Mouse (Mus musculus): ENCODE data around the gene Eif1ad. TPM values are rescaled to one million over a fixed set of nuclear protein-coding genes. Genes with fewer than 3 reads are reported as not detected.

Eif1ad gene
- total and polyA plus RNA-seq, 2 experiments from 2014 or later = 21.2 to 49.2 TPM

GRCm38 (mm10) chr19:5362186-5362585 lies 4.4 kb upstream of the Eif1ad start:
- 88% methylated on average over 2 of the region's 2 CpGs for WGBS
- no peaks in the 10 kb centered on the region for H3K27me3 ChIP-seq (ENCODE audit: insufficient read depth, low read length)
- ATAC-seq (no peak), DNase-seq (ENCODE audit: low spot score) (no peak)
- H3K4me1 ChIP-seq (ENCODE audit: insufficient read depth, low read length) = peaks cover 6% of the 10 kb centered on the region; the same call in 1 of the 2 replicates
- no peak overlapping the region for H3K4me2 ChIP-seq (ENCODE audit: low read depth, low read length)
- peaks cover 17% of the 10 kb centered on the region for H3K36me3 ChIP-seq (ENCODE audit: insufficient read depth, low read length)
- no peak for TF ChIP-seq CTCF (IDR thresholded peaks at IDR 0.05; ENCODE audit: low read depth)
- H3K27ac ChIP-seq = no peak overlapping the region
- H3K9me3 ChIP-seq (ENCODE audit: low read length) = no peaks in the 10 kb centered on the region
- no peak overlapping the region for H3K9ac ChIP-seq (replicated peaks; ENCODE audit: low read length)
- H3K4me3 ChIP-seq (ENCODE audit: low read length) = no peak overlapping the region

DNA sequence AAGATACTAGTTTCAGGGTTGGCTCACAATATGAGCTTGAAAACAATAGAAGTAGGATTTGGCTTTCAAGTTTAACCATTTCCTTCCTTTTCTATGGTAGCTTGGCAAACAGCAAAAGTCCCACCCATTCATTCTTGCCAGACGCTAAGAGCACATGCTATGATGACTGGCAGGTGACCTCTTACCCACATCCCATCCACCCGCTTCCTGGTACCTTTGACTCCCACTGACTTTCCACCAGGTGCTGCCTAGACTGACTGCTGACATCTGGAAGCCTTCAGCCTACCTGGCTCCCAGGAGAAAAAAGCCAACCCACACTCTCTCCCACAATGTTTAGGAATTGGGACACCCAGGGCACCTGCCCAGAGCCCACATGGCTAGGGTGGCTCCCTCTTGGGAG lies 2.4 kb upstream of the Eif1ad start:
- TF ChIP-seq CTCF (IDR thresholded peaks at IDR 0.05; ENCODE audit: low read depth) = no peak
- H3K4me2 ChIP-seq (ENCODE audit: low read depth, low read length) = no peak overlapping the region
- H3K27me3 ChIP-seq (ENCODE audit: insufficient read depth, low read length) = no peaks in the 10 kb centered on the region
- H3K27ac ChIP-seq = no peak overlapping the region
- peaks cover 14% of the 10 kb centered on the region; the same call in 1 of the 2 replicates for H3K4me1 ChIP-seq (ENCODE audit: insufficient read depth, low read length)
- no peaks in the 10 kb centered on the region for H3K9me3 ChIP-seq (ENCODE audit: low read length)
- no peak overlapping the region for H3K4me3 ChIP-seq (ENCODE audit: low read length)
- WGBS = 91% methylated on average over 2 of the region's 2 CpGs
- no peak for DNase-seq (ENCODE audit: low spot score)
- H3K9ac ChIP-seq (replicated peaks; ENCODE audit: low read length) = no peak overlapping the region
- peaks cover 23% of the 10 kb centered on the region for H3K36me3 ChIP-seq (ENCODE audit: insufficient read depth, low read length)
- ATAC-seq = no peak

GRCm38 (mm10) chr19:5365751-5366150 lies 790 bp upstream of the Eif1ad start:
- DNase-seq (ENCODE audit: low spot score) = no peak
- Histone ChIP-seq H3K27me3 (ENCODE audit: insufficient read depth, low read length) (no peaks in the 10 kb centered on the region), H3K9me3 (ENCODE audit: low read length) (no peaks in the 10 kb centered on the region), H3K4me2 (ENCODE audit: low read depth, low read length) (peak overlapping the region; percentile 95), H3K4me3 (ENCODE audit: low read length) (peak overlapping the region; percentile 94), H3K27ac (peak overlapping the region; percentile 92), H3K36me3 (ENCODE audit: insufficient read depth, low read length) (peaks cover 40% of the 10 kb centered on the region), H3K9ac (replicated peaks; ENCODE audit: low read length) (peak overlapping the region; percentile 75), H3K4me1 (ENCODE audit: insufficient read depth, low read length) (peaks cover 14% of the 10 kb centered on the region; the same call in 1 of the 2 replicates)
- no peak; the same call in 1 of the 2 replicates for ATAC-seq
- TF ChIP-seq CTCF (IDR thresholded peaks at IDR 0.05; ENCODE audit: low read depth) = no peak
- WGBS = 16% methylated on average over 11 of the region's 11 CpGs

- peak; percentile 9; the same call in 1 of the 2 replicates for ATAC-seq
Observed at GRCm38 (mm10) chr19:5367053-5367359, 465 bp downstream of the Eif1ad start, which contains the start of gene Banf1. TSS of gene Banf1 (minus strand) at chr19:5367168.

DNA sequence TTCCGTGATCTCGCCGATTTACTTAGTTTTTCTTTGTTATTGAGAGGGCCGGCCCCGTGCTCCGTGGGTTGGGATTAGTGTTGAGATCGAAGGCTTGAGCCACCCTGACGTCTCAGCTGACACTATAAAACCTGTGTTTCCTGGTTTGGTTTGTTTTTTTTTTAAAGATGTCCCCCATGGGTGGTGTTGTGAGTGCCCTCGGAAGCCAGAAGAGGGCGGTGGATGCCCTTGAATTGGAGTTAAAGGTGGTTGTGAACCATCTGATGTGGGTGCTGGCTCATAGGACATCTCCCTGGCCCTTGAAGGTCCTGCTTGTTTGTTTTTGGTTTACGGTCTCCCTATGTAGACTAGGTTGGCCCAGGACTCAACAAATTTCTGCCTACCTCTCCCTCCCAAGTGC lies 914 bp downstream of the Eif1ad start:
- 12% methylated on average over 11 of the region's 11 CpGs for WGBS
- H3K4me1 ChIP-seq (ENCODE audit: insufficient read depth, low read length) = peaks cover 14% of the 10 kb centered on the region; the same call in 1 of the 2 replicates
- H3K9me3 ChIP-seq (ENCODE audit: low read length) = no peaks in the 10 kb centered on the region
- peak overlapping the region; percentile 94 for H3K4me3 ChIP-seq (ENCODE audit: low read length)
- peak; percentile 39 for TF ChIP-seq CTCF (IDR thresholded peaks at IDR 0.05; ENCODE audit: low read depth)
- peak overlapping the region; percentile 92; the same call in 1 of the 2 replicates for H3K27ac ChIP-seq
- H3K36me3 ChIP-seq (ENCODE audit: insufficient read depth, low read length) = peaks cover 50% of the 10 kb centered on the region
- H3K27me3 ChIP-seq (ENCODE audit: insufficient read depth, low read length) = no peaks in the 10 kb centered on the region
- H3K4me2 ChIP-seq (ENCODE audit: low read depth, low read length) = peak overlapping the region; percentile 95
- DNase-seq (ENCODE audit: low spot score) = no peak
- H3K9ac ChIP-seq (replicated peaks; ENCODE audit: low read length) = peak overlapping the region; percentile 75
- no peak for ATAC-seq

More at GRCm38 (mm10) chr19:5367053-5367359, 465 bp downstream of the Eif1ad start, which contains the start of gene Banf1:
- Histone ChIP-seq H3K27ac (peak within 1 kb of the TSS; percentile 92), H3K9ac (replicated peaks; ENCODE audit: low read length) (peak within 1 kb of the TSS; percentile 75), H3K9me3 (ENCODE audit: low read length) (no peaks in the 10 kb centered on the region), H3K4me2 (ENCODE audit: low read depth, low read length) (peak within 1 kb of the TSS; percentile 95), H3K4me1 (ENCODE audit: insufficient read depth, low read length) (peaks cover 14% of the 10 kb centered on the region; the same call in 1 of the 2 replicates), H3K27me3 (ENCODE audit: insufficient read depth, low read length) (no peaks in the 10 kb centered on the region), H3K36me3 (ENCODE audit: insufficient read depth, low read length) (peaks cover 46% of the 10 kb centered on the region), H3K4me3 (ENCODE audit: low read length) (peak within 1 kb of the TSS; percentile 94)
- no peak for DNase-seq (ENCODE audit: low spot score)
- no peak for TF ChIP-seq CTCF (IDR thresholded peaks at IDR 0.05; ENCODE audit: low read depth)
- WGBS = under 1% methylated on average over 33 of the region's 33 CpGs

DNA sequence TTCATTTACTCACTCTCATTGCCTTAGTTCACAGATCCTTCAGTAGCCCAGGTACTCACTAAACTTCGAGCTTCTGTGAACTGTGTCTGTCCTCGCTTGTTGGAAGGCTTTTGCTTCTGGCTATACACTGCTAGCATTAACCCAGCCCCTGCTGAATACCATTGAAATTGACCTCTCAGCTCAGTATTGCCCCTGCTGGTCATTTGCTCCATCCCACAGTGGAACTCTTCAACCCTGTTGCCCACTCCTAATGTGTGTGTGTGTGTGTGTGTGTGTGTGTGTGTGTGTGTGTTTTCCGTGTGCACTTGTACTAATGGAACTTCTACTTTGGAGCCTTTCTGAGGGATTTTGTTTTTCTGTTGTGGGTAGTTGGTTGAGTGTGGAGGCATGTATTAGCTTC lies 4.4 kb downstream of the Eif1ad start:
- no peak overlapping the region for H3K4me2 ChIP-seq (ENCODE audit: low read depth, low read length)
- H3K9me3 ChIP-seq (ENCODE audit: low read length) = no peaks in the 10 kb centered on the region
- H3K27me3 ChIP-seq (ENCODE audit: insufficient read depth, low read length) = no peaks in the 10 kb centered on the region
- peak; percentile 55 for TF ChIP-seq CTCF (IDR thresholded peaks at IDR 0.05; ENCODE audit: low read depth)
- no peak overlapping the region for H3K9ac ChIP-seq (replicated peaks; ENCODE audit: low read length)
- DNase-seq (ENCODE audit: low spot score) = no peak
- ATAC-seq = no peak
- peaks cover 36% of the 10 kb centered on the region for H3K36me3 ChIP-seq (ENCODE audit: insufficient read depth, low read length)
- H3K27ac ChIP-seq = no peak overlapping the region
- H3K4me3 ChIP-seq (ENCODE audit: low read length) = no peak overlapping the region
- H3K4me1 ChIP-seq (ENCODE audit: insufficient read depth, low read length) = peaks cover 9% of the 10 kb centered on the region; the same call in 1 of the 2 replicates
- 84% methylated on average over 3 of the region's 3 CpGs for WGBS

DNA sequence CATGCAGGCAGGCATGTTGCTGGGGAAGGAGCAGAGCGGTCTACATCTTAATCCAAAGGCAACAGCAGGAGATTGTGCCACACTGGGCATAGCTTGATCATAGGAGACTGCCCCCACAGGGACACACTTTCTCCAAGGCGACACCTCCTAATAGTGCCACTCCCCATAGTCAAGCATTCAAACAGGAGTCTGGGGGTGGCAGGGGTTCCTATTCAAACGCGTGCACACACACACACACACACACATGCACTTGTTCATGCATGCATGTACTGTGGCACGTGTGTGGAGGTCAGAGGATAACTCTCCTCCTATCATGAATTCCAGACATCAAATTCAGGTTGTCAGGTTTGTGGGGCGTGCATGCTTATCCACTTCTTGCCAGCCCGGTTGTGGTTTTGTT lies 6.2 kb downstream of the Eif1ad start:
- Histone ChIP-seq H3K27me3 (ENCODE audit: insufficient read depth, low read length) (no peaks in the 10 kb centered on the region), H3K4me3 (ENCODE audit: low read length) (no peak overlapping the region), H3K36me3 (ENCODE audit: insufficient read depth, low read length) (peaks cover 42% of the 10 kb centered on the region), H3K27ac (no peak overlapping the region), H3K9me3 (ENCODE audit: low read length) (no peaks in the 10 kb centered on the region), H3K4me2 (ENCODE audit: low read depth, low read length) (no peak overlapping the region), H3K4me1 (ENCODE audit: insufficient read depth, low read length) (0 out of 2 replicates have a peak, but pooled peaks cover 5% of the 10 kb centered on the region), H3K9ac (replicated peaks; ENCODE audit: low read length) (no peak overlapping the region)
- TF ChIP-seq CTCF (IDR thresholded peaks at IDR 0.05; ENCODE audit: low read depth) = no peak
- 91% methylated on average over 7 of the region's 7 CpGs for WGBS
- ATAC-seq (no peak), DNase-seq (ENCODE audit: low spot score) (no peak)

All from hindbrain, postnatal 0 days (tissue).